Mouse (Mus musculus) hindbrain, embryonic 13.5 days (tissue): ENCODE results near the gene Zfp646. TPM values are rescaled to one million over a fixed set of nuclear protein-coding genes. Genes with fewer than 3 reads are reported as not detected.

Source experiments
- ATAC-seq: fragments of 200-750 bp; cut with Nextera tagmentation; 2 replicates; pipeline ENCODE4 v1.8.0; 2017; ENCODE audit warnings: moderate TSS enrichment; ENCODE audit not compliant: low FRiP score
- H3K27ac ChIP-seq: fragments of 300-500 bp; sonication (generic); 2 replicates; pipeline ENCODE4 v1.5.1; 2015; ENCODE audit warnings: inconsistent platforms, mild to moderate bottlenecking, moderate library complexity
- H3K27me3 ChIP-seq: fragments of 300-500 bp; sonication (generic); 2 replicates; pipeline ENCODE4 v1.6.1; 2015; ENCODE audit warnings: mild to moderate bottlenecking, inconsistent platforms
- H3K36me3 ChIP-seq: fragments of 300-500 bp; sonication (generic); 2 replicates; pipeline ENCODE4 v1.6.1; 2015; ENCODE audit warnings: mild to moderate bottlenecking, inconsistent platforms
- H3K4me1 ChIP-seq: fragments of 300-500 bp; sonication (generic); replicated peaks from 2 replicates; pipeline ENCODE4 v1.6.1; 2015; ENCODE audit warnings: inconsistent platforms
- H3K4me2 ChIP-seq: fragments of 300-500 bp; sonication (generic); 2 replicates; pipeline ENCODE4 v1.6.1; 2015; ENCODE audit warnings: inconsistent platforms, mild to moderate bottlenecking, moderate library complexity
- H3K4me3 ChIP-seq: fragments of 300-500 bp; sonication (generic); 2 replicates; pipeline ENCODE4 v1.5.1; 2015; ENCODE audit warnings: mild to moderate bottlenecking, inconsistent platforms
- H3K9ac ChIP-seq: fragments of 300-500 bp; sonication (generic); 2 replicates; pipeline ENCODE4 v1.6.1; 2015; ENCODE audit warnings: mild to moderate bottlenecking, inconsistent platforms
- H3K9me3 ChIP-seq: fragments of 300-500 bp; sonication (generic); 2 replicates; pipeline ENCODE4 v1.6.1; 2016; ENCODE audit warnings: inconsistent platforms
- WGBS: fragments of 180-500 bp; shearing (Covaris S2); methylation state at CpG from one replicate; pipeline ENCODE4 v1.1.7; 2015; 5-methylcytosine and 5-hydroxymethylcytosine counted together
- polyA plus RNA-seq: library from polyadenylated mRNA; unstranded; fragments of >200 nt; fragmentation: Nextera tagmentation; extraction: Ambion mirVana; gene quantifications from 2 replicates; pipeline ENCODE4 v1.2.1, GENCODE M21; 2015

The Zfp646 gene
- polyA plus RNA-seq, 1 experiment from 2014 or later = 11.0 TPM

- WGBS = 98% methylated on average over 12 of the region's 12 CpGs
- no peak for ATAC-seq
Measured at GRCm38 (mm10) chr7:127907939-127908338, 31.9 kb downstream of the Zfp646 start.

GRCm38 (mm10) chr7:127908656-127909055 is 32.6 kb downstream of the Zfp646 start:
- H3K4me2 ChIP-seq = no peak overlapping the region
- no peak overlapping the region for H3K4me3 ChIP-seq
- H3K27me3 ChIP-seq = no peaks in the 10 kb centered on the region
- H3K9ac ChIP-seq = no peak overlapping the region
- 95% methylated on average over 4 of the region's 4 CpGs for WGBS
- no peak overlapping the region for H3K27ac ChIP-seq
- ATAC-seq = no peak
- H3K36me3 ChIP-seq = peaks cover 48% of the 10 kb centered on the region
- H3K9me3 ChIP-seq = no peaks in the 10 kb centered on the region
- peaks cover 32% of the 10 kb centered on the region for H3K4me1 ChIP-seq

More at GRCm38 (mm10) chr7:127907939-127908338, 31.9 kb downstream of the Zfp646 start:
- H3K9ac ChIP-seq = no peak overlapping the region
- H3K4me2 ChIP-seq = no peak overlapping the region
- H3K4me1 ChIP-seq = peaks cover 26% of the 10 kb centered on the region
- H3K27ac ChIP-seq = no peak overlapping the region
- no peaks in the 10 kb centered on the region for H3K9me3 ChIP-seq
- peaks cover 48% of the 10 kb centered on the region for H3K36me3 ChIP-seq
- H3K27me3 ChIP-seq = no peaks in the 10 kb centered on the region
- H3K4me3 ChIP-seq = no peak overlapping the region

GRCm38 (mm10) chr7:127912190-127912871 is 36.3 kb downstream of the Zfp646 start, which contains the start of gene Kat8:
TSS of gene Kat8 (plus strand) at chr7:127912516.
- Histone ChIP-seq H3K9me3 (no peaks in the 10 kb centered on the region), H3K27ac (peak within 1 kb of the TSS; percentile 87), H3K4me3 (peak within 1 kb of the TSS; percentile 96), H3K27me3 (no peaks in the 10 kb centered on the region), H3K9ac (peak within 1 kb of the TSS; percentile 84), H3K36me3 (peaks cover 53% of the 10 kb centered on the region), H3K4me1 (peaks cover 16% of the 10 kb centered on the region), H3K4me2 (peak within 1 kb of the TSS; percentile 74)
- 2% methylated on average over 40 of the region's 40 CpGs for WGBS
- peak; percentile 96 for ATAC-seq

GRCm38 (mm10) chr7:127912938-127913337 is 36.9 kb downstream of the Zfp646 start:
- peak overlapping the region; percentile 96 for H3K4me3 ChIP-seq
- ATAC-seq = no peak
- H3K27me3 ChIP-seq = no peaks in the 10 kb centered on the region
- WGBS = 29% methylated on average over 4 of the region's 4 CpGs
- peak overlapping the region; percentile 87; the same call in 1 of the 2 replicates for H3K27ac ChIP-seq
- H3K4me1 ChIP-seq = peaks cover 16% of the 10 kb centered on the region
- no peaks in the 10 kb centered on the region for H3K9me3 ChIP-seq
- H3K4me2 ChIP-seq = peak overlapping the region; percentile 74
- peaks cover 51% of the 10 kb centered on the region for H3K36me3 ChIP-seq
- peak overlapping the region; percentile 84 for H3K9ac ChIP-seq

GRCm38 (mm10) chr7:127915293-127915692 is 39.3 kb downstream of the Zfp646 start:
- Histone ChIP-seq H3K27me3 (no peaks in the 10 kb centered on the region), H3K4me1 (peaks cover 16% of the 10 kb centered on the region), H3K9me3 (no peaks in the 10 kb centered on the region), H3K4me2 (no peak overlapping the region), H3K9ac (no peak overlapping the region), H3K36me3 (peaks cover 42% of the 10 kb centered on the region), H3K27ac (no peak overlapping the region), H3K4me3 (no peak overlapping the region)
- no peak for ATAC-seq
- WGBS = 92% methylated on average over 12 of the region's 12 CpGs

- H3K36me3 ChIP-seq = peaks cover 68% of the 10 kb centered on the region
- no peak for ATAC-seq
- no peak overlapping the region for H3K27ac ChIP-seq
- no peaks in the 10 kb centered on the region for H3K9me3 ChIP-seq
- H3K4me2 ChIP-seq = no peak overlapping the region
- 58% methylated on average over 3 of the region's 3 CpGs for WGBS
- H3K4me1 ChIP-seq = peaks cover 4% of the 10 kb centered on the region
- H3K27me3 ChIP-seq = no peaks in the 10 kb centered on the region
- H3K9ac ChIP-seq = no peak overlapping the region
- H3K4me3 ChIP-seq = no peak overlapping the region
Measured at GRCm38 (mm10) chr7:127918203-127918602, 42.2 kb downstream of the Zfp646 start.

GRCm38 (mm10) chr7:127919290-127919689 is 43.3 kb downstream of the Zfp646 start:
- peaks cover 79% of the 10 kb centered on the region for H3K36me3 ChIP-seq
- no peak overlapping the region for H3K4me3 ChIP-seq
- no peak overlapping the region for H3K4me2 ChIP-seq
- no peaks in the 10 kb centered on the region for H3K4me1 ChIP-seq
- WGBS = 81% methylated on average over 7 of the region's 7 CpGs
- H3K27me3 ChIP-seq = no peaks in the 10 kb centered on the region
- ATAC-seq = no peak
- H3K9ac ChIP-seq = no peak overlapping the region
- no peaks in the 10 kb centered on the region for H3K9me3 ChIP-seq
- H3K27ac ChIP-seq = no peak overlapping the region

- WGBS = 65% methylated on average over 8 of the region's 8 CpGs
- peaks cover 82% of the 10 kb centered on the region for H3K36me3 ChIP-seq
Measured at GRCm38 (mm10) chr7:127921516-127921915, 45.5 kb downstream of the Zfp646 start.

GRCm38 (mm10) chr7:127922451-127923275 is 46.6 kb downstream of the Zfp646 start:
- 88% methylated on average over 6 of the region's 6 CpGs for WGBS
- Histone ChIP-seq H3K27ac (no peak overlapping the region), H3K4me2 (no peak overlapping the region), H3K9ac (no peak overlapping the region), H3K27me3 (peaks cover 8% of the 10 kb centered on the region), H3K36me3 (peaks cover 82% of the 10 kb centered on the region), H3K4me3 (no peak overlapping the region), H3K9me3 (no peaks in the 10 kb centered on the region), H3K4me1 (no peaks in the 10 kb centered on the region)
- ATAC-seq = no peak

More at GRCm38 (mm10) chr7:127921516-127921915, 45.5 kb downstream of the Zfp646 start:
- ATAC-seq = no peak
- Histone ChIP-seq H3K4me1 (no peaks in the 10 kb centered on the region), H3K9me3 (no peaks in the 10 kb centered on the region), H3K9ac (no peak overlapping the region), H3K4me3 (no peak overlapping the region), H3K27ac (no peak overlapping the region), H3K4me2 (no peak overlapping the region), H3K27me3 (no peaks in the 10 kb centered on the region)

- Histone ChIP-seq H3K4me2 (no peak overlapping the region), H3K36me3 (peaks cover 75% of the 10 kb centered on the region)
- no peak for ATAC-seq
Measured at GRCm38 (mm10) chr7:127923714-127924113, 47.7 kb downstream of the Zfp646 start.

GRCm38 (mm10) chr7:127925252-127925651 is 49.2 kb downstream of the Zfp646 start:
- Histone ChIP-seq H3K27me3 (peaks cover 34% of the 10 kb centered on the region), H3K9ac (no peak overlapping the region), H3K36me3 (peaks cover 70% of the 10 kb centered on the region), H3K27ac (no peak overlapping the region), H3K9me3 (no peaks in the 10 kb centered on the region), H3K4me3 (no peak overlapping the region), H3K4me2 (no peak overlapping the region), H3K4me1 (peaks cover 6% of the 10 kb centered on the region)
- ATAC-seq = no peak
- WGBS = 74% methylated on average over 5 of the region's 5 CpGs

More at GRCm38 (mm10) chr7:127923714-127924113, 47.7 kb downstream of the Zfp646 start:
- WGBS = 91% methylated on average over 5 of the region's 5 CpGs
- Histone ChIP-seq H3K9ac (no peak overlapping the region), H3K4me1 (no peaks in the 10 kb centered on the region), H3K27me3 (peaks cover 18% of the 10 kb centered on the region), H3K4me3 (no peak overlapping the region), H3K27ac (no peak overlapping the region), H3K9me3 (no peaks in the 10 kb centered on the region)

GRCm38 (mm10) chr7:127926066-127926465 is 50.0 kb downstream of the Zfp646 start:
- Histone ChIP-seq H3K4me3 (no peak overlapping the region), H3K9me3 (no peaks in the 10 kb centered on the region), H3K4me1 (peaks cover 6% of the 10 kb centered on the region), H3K9ac (no peak overlapping the region), H3K4me2 (no peak overlapping the region), H3K36me3 (peaks cover 62% of the 10 kb centered on the region), H3K27me3 (peaks cover 39% of the 10 kb centered on the region), H3K27ac (no peak overlapping the region)
- WGBS = 91% methylated on average over 8 of the region's 8 CpGs
- ATAC-seq = no peak
